Mouse (Mus musculus): Measurements from ENCODE around the gene Fbxo6.
"Not testable (repeated sequence)": the region's sequence is repeated elsewhere in the genome, so short reads cannot be mapped to it uniquely, and the experiment has no call there.

The Fbxo6 gene

DNA sequence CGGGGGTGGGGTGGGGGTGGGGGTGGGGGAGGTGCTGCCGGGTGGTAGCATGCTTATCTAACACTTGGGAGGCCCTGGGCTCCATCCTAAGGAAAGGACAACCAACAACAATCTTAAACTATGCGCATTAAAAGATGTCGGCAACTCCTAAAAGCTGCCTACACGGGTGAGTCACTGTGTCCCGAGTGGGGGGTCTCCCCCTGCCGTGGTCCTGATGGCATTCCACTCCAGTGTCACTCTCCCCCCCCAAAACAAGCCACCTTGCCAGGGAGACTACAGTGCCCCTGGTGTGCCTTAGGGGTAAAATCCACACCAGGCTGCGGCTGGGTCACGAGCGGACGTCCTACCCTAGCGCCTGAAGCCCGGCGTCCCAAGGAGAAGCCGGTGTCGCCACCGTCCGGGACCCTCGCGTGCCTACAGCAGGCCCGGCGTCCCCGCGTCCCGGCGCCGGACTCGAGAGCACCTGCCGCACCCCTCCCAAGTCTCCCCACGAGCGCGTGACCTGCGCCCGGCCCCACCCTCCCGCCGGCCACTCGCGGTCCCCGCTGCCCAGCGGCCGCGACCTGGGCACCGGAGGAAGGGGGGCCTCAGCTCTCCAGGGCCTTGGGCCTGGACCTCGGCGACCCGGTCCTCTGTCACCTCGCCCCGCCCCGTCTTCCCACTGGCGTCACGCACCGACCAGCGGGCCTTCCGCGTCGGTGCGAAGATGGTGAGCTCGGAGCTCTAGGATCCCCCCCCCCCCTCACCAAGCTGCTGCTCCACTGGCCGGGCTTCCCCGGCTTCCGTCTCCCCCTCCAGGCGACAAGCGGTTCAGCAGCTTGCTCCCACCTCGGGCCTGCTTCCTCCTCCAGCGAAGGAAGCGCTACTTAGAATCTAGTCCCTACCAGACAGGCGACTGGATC, at the start of gene Fbxo6:
Gene Fbxo6 (minus strand): TSS at position 874 of the 902 bp plus-strand sequence.
- DNase-seq: peak; percentile 88

DNA sequence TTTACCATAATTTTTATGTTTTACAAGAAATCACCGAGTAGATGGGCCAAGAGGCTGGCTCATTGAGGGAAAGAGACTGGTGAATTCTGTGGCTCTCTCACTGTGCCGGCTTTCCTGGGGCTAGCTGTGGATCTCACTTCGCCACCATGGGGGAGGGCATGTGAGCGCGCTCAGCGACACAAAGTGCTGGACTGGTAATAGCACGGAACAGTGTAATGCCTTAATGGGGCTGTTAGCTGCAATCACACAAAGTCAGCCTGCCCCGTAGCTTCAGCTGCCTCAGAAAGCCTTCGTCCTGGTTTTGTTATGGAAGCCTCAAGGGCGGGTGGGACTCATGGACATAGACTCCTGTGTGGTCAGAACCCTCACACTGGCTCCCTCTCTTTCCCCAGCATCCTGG, 46.8 kb upstream of the Fbxo6 start:
- DNase-seq: no peak

DNA sequence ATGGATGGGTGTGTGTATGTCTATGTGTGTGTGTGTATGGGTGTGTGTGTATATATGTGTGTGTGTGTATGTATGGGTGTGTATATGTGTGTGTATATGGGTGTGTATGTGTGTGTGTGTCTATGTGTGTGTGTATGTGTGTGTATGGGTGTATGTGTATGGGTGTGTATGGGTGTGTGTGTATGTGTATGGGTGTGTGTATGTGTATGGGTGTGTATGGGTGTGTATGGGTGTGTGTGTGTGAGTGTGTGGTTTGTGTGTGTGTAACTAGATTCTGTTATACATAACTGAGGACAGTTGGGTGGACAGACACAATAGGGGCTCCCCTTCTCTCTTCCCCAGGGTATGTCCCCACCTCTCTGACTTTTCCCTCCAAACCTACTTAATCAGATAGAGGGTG, 42.5 kb upstream of the Fbxo6 start:
- no peak for DNase-seq

DNA sequence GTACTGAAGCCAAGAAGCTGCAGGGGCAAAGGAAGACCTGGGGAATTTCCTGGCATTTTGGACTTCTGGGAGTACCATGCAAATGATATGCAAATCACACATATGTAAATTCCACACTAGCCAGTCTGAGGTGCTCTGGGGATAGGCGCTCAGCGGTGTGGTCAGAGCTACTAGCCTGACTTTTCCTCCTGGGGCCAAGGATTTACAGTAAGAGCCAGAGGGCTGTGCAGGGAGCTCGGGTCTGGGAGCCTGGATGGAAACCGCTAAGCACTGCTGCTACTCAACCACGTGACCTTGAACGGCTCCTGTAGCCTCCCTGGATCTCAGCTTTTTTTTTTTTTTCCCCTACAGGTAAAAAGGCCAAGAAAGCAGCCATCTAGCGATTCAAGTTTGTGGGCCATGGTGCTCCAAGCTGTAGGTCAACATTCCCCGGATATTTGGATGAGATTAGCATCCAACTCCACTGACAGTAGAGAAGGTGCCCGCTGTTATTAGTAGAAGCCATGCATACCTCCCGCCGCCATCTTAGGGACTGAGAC, 40.8 kb upstream of the Fbxo6 start:
- DNase-seq: peak; percentile 9

DNA sequence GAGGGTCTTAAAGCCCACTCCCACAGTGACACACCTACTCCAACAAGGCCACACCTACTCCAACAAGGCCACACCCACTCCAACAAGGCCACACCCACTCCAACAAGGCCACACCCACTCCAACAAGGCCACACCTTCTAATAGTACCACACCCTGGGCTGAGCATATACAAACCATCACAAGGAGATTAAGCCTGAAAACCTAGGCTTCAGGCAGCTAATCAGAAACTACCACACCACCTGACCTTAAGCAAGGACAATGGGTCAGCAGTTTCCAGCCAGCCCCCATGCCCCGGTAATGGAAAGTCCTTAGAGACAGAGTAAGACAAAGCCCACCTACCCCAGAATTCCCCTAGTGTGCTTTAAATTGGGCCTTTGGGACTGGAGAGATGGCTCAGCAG, 36.8 kb upstream of the Fbxo6 start:
- not testable (repeated sequence) for DNase-seq

DNA sequence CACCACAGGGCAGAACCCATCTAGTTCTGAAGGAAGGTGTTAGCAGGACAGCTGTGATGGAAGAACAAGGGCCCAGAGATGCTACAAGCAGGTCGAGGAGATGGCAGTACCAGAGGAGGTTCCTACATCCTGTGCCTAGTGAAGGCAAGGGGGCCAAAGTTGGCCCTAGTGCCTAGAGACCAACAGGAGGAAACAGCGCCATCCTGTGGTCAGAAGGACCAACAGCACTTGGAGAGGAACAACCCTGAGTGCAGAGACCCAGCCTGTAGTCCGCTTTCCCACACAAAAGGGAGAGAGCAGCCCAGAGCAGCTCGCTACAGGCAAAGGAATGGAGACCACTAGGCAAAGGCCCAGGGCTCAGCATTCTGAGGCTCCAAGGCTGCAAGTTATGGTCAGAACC, 33.9 kb upstream of the Fbxo6 start:
- no peak for DNase-seq

DNA sequence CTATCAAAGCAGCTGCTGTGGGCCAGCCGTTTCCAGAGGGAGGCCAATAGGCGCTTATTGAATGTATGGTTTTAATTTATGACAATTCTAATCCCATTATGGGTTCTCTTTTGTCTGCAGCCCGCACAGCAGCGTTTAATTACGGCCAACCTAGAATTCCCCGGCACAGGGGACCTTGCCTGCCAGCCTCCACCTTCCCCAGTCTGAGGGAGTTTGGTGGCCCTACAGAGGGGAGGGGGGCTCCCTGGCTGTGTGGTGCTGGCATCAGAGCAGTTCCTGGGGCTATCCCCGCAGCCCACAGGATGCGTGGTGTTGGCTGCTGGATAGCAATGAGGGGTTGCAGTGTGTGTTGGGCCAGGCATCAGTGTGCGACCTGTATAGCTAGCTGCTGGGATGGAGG, 32.6 kb upstream of the Fbxo6 start:
- DNase-seq: no peak

DNA sequence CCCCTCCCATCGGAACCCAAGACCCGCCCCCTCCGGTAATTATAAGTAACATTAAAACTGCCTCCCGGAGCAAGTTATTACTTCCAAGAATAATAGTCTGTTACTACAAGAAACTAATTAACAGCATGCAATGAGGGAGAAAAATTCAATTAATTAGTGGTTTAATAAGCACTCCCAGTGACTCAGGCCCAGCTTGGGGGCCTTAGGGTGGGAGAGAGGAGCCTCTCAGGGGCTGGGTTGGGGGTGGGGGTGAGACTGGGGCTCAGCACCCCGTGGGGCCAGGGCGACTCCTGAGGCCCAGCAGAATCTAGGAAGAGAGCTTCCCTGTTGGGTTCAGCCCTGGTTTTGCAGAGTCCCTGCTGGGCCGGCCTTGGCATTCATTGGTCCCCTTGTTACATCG, 30.4 kb upstream of the Fbxo6 start:
- no peak for DNase-seq

DNA sequence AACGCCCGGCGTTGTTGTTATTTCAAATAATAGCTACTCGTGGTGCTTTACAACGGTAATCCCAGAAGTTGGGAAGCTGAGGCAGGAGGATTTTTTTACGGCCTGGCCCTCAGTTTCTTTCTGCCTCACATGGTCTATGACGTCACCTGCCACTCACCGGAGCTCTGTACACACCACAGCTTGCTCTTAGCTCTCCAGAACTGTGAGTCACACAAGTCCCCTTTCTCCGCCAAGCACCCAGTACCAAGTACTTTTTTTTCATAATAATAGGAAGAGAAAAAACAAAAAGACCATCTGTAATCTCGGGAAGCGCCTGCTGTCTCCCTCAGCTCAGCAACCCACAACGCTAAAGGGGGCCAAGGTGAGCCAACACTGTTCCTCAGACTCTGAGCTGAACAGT, 29.5 kb upstream of the Fbxo6 start:
- DNase-seq: no peak

DNA sequence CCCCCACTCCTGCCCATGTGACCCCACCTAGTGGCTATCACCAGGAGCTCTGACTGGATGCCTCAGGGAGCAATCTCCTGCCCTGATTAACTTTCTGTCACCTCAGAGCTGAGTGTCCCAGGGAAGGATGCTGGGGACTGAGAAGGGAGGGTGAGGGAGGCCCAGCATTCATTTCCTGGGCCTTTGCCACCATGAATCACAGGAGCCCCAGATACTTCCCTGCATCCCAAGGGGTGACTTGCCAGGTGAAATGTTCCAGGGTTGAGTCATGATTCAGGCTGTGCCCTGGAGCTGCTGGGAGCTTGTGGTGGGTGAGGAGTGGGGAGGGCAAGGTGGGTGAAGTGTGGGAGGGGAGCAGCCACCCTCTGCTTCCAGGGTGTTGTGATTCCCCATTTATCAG, 25.8 kb upstream of the Fbxo6 start:
- no peak for DNase-seq

DNA sequence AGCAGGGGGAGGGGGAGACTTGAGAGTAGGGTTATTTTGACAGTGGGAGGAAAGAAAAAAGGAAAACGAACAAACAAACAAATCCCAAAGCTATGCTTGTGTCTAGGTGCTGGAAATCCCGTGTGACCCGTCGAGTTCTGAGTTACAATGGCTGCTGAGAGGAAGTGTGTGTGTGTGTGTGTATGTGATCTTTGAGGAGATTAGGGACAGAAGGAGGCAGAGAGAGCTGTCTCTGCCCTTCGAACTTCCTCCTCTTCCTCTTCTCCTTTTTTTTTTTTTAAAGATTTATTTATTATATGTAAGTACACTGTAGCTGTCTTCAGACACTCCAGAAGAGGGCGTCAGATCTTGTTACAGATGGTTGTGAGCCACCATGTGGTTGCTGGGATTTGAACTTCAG, 24.7 kb upstream of the Fbxo6 start:
- not testable (repeated sequence) for DNase-seq

DNA sequence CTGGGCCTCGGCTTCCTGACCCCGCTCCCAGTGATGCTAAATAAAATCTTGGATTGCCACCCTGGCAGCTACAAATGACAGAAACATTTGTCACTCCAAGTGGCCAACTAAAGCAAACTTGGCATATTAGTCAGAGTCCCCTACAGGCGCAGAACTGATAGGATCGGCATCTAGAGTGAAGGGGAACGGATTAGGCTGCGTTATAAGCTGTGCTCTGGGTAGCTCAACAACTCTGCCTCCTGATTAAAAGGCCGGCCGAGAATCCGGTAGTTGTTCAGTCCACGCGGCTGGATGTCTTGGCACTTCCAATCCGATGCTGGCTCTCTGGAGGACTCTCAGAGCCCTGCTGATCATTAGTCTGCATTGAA, 22.5 kb upstream of the Fbxo6 start:
- DNase-seq: no peak

DNA sequence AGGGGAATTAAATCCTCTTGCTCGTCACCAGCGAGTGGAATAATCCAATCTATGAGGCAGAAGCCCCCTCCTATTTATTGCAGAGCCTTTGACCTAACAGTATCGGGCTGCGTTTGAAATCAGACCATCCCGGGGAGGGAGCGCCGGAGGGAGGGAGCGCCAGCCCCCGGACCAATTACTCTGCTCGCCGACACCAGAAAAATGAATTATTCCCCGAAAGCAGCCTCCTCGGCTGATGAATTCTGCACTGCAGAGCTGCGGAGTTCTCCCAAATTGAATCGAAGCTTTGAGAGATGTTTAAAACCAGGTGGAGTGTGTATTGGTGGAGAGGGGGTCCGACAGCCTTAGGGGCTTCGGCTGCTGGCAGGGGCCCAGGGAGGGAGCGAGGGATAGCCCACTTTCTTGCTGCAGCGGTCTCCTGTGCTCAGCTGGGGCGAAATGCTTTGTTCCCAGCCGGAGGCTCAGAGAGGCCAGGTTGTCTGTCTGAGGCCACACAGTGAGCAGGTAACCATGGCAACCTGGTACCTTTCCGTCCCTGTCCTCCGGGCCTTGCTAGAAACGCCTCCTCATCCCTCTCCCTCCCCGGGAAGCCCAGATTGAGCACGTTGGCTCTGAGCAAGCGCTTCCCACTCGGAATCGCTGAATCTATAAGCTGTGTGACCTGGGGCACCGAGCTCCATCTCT, 22.0 kb upstream of the Fbxo6 start:
- no peak for DNase-seq

DNA sequence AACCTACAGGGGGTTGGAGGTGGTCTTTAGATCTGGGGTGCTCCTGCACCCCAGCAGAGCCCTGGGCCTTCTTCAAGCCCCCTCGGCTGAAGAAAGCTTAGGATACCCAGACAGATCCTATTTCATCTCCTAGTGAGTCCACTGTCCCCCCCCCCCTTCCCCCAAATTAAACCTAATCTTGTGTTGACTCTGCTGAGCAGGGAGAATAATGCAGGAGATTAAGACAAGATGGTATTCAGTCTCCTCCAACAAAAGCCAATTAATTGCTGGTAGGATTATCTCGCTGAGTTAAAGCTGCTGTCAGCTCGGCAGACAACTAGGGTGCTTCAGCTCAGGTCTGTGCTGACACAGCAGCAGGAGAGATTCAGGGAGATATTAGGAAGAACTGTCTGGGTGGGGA, 19.3 kb upstream of the Fbxo6 start:
- DNase-seq: no peak

DNA sequence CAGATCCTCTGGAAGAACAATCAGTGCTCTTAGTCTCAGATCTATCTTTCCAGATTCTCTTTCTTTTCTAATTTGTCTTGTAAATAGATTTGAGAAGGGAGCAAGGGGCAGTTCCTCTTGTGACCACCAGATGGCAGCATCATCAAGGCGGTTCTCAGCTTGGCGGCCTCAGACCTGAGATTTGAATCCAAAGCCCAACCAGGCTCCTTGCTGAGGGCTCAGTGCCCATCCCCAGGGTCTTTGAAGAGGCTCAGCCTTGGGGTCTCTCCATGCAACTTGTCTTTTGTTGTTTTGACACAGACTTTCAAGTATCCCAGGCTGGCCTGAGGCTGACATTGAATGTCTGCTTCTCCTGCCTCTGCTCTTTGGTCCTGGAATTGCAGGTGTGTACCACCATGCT, 18.9 kb upstream of the Fbxo6 start:
- DNase-seq: peak; percentile 23

DNA sequence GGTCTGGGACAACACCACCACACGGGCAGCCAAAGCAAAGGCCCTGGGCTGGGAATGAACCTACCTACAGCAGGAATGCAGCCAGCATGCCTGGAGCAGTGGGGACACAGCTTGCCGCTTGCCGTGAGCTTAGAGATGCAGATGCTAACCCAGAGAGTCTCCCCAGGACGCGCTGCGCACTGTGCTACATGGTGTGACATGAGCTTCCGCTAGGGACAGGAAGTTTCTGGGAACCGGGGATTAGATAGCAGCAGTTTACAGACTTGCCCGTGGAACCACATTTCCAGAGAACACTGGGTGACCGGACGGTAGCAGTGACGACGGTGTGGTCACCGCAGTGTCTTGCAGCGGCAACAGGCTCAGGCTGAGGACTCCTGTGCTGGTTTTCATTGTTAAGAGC, 17.6 kb upstream of the Fbxo6 start:
- no peak for DNase-seq

DNA sequence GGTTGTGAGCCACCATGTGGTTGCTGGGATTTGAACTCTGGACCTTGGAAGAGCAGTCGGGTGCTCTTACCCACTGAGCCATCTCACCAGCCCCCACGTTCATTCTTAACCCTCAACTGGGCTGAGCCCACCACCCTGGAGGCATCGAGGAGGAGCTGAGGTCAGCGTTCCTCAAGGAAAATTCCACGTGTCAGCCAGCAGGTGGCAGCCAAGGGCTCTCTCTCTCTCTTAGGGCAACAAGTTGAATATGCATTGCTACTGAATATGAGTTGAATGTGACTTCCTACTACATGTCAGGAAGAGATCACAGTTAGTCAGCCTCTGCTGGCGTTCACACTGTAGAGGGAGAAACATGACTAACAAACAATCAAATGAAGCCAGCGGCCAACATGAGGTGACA, 16.3 kb upstream of the Fbxo6 start:
- DNase-seq: no peak

DNA sequence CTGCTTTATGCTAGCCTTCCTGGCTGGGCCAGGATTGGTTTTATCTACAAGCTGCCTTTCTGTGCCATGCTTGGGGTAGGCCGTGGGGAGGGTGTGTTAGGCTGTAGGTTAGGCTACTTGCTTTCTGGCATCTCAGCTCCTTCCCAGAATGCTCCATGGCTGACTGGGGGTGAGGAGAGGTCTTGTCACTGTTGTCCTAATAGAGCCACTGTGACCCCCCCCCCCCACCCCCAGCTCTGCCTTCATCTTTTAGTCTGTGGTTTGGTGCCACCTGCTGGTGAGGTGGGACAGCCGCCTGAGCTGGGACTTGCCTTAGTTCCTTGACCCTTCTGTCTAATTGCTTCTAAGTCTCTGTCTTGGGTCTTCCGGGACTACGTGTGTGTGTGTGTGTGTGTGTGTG, 15.0 kb upstream of the Fbxo6 start:
- peak; percentile 51 for DNase-seq

DNA sequence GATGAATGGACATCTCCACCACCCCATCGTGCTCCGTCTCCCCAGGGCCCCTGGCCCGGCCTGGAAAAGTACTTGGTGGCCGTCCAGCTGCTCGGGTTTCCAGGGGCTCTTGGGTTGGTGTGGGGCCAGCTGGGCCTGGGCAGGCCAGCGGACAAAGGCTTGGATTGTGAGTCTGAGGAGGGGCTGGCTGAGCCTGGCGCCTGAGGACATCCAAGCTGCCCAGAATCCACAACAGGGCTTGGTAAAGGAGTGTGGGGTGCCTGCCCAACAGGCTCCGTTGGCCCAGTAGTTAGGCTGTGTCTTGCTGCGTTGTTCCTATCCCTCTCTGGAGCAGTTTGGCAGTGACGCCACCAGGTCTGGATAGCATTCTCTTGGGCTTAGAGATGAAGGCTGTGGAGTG, 14.5 kb upstream of the Fbxo6 start:
- no peak for DNase-seq

DNA sequence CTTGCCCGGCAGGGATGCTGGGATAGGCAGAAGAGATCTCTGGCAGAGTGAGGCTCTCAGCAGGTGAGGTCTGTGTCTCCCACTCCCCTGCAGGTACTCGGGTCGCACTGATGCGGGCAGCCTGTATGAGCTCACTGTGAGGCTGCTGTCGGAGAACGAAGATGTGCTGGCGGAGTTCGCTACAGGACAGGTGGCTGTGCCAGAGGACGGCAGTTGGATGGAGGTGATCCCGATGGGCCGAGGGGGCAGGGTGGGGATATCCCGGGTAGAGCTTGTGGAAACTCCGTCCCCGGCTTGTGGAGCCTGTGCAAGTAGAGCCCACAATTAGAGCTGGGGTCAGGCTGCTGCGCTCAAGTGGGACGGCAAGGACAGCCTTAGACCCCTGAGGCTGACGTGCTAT, 13.6 kb upstream of the Fbxo6 start:
- DNase-seq: no peak

DNA sequence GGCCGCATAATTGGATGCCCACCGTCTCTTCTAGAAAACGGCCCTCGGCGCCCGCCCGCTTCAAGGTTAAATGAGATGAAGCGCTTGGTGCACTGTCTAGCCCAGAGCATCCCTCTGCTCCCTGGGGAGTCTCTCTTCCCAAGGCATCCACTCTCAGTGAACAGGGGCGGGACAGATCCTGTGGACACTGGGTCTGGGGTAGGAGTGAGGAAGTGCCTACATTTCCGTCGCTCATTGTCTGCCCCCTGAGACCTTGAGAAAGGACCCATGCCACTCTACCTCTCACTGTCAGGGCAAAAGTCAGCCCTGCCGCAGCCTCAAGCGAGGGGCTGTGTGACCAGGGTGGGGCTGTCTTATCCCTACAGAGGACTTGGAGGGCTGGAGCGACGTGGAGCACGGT, 12.5 kb upstream of the Fbxo6 start:
- no peak for DNase-seq

DNA sequence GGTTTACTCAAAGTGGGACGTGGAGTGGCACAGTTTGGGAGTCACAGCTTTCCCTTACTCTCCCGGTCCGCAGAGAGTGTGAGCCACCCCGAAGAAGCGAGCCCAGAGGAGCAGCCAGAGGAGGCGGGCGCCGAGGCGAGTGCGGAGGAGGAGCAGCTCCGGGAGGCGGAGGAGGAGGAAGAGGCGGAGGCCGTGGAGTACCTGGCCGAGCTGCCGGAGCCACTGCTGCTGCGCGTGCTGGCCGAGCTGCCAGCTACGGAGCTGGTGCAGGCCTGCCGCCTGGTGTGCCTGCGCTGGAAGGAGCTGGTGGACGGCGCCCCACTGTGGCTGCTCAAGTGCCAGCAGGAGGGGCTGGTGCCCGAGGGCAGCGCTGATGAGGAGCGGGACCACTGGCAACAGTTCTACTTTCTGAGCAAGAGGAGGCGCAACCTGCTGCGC, 12.1 kb upstream of the Fbxo6 start:
- peak; percentile 88 for DNase-seq

DNA sequence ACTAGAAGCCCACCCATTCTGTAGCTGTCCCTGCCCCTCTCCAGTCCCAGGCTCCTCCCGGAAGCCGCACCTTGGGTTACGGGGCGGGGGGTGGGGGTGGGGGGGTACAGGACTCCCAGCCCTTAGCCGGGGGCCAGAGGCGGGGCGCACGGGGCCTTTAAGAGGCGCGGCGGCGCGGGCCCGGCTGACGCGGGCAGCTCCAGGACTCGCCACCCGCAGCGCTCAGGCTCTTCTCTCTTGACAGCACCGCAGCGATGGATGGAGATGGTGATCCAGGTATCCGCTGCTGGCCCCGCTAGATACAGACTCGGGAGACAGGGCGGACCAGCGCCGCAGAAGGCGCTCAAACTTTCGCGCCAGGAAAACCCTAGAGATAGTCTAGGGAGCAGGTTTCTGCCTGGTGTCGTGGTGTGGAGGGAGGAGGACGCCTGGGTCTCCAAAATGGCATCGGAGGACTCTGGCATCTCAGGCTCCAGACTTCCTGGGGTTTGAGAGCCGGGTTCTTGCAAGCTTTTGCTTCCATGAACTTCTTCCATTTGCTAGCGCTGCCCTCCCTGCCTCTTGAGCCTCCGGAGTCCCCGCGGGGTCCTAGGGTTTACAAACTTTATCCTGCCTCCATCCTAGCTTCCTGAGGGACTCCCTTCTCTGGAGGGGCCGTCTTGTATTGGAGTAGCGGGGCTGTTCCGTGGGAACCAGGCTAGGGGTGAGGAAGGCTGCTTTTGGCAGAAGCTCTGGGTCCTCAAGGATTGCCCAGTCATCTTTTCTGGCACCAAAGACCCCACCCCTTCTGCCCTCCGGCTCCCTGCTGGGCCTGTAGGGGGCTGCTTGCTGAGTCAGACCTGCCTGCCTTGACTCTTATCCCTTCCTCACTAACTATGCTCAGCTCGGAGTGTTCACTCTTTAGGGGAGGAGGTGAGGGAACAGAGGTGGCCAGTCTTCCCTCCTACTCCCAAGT, 8.8 kb upstream of the Fbxo6 start, which contains the start of the genes Fbxo44 and Fbxo2:
Gene Fbxo44 (minus strand): TSS at position 47 of the 955 bp plus-strand sequence.
Gene Fbxo2 (plus strand): TSS at position 186 of the 955 bp plus-strand sequence.
- no peak for DNase-seq

Measured in kidney, adult 11 months (tissue).